Mouse (Mus musculus) neutrophil, adult 5-6 weeks (primary cell): ENCODE measurements around the gene 2310011J03Rik. TPM values are rescaled to one million over a fixed set of nuclear protein-coding genes. Genes with fewer than 3 reads are reported as not detected.

Experiments used
- ATAC-seq: fragments of 151-379, 151-347 bp; 2 replicates; pipeline ENCODE4 v1.8.0; 2017; ENCODE audit warnings: mild to moderate bottlenecking, moderate TSS enrichment; ENCODE audit not compliant: insufficient number of reproducible peaks, poor library complexity, low FRiP score, severe bottlenecking; ENCODE audit errors: extremely low read depth
- total RNA-seq: library from RNA; stranded (forward); fragments of 200-1000 nt; gene quantifications from 2 replicates; pipeline ENCODE4 v1.2.3, GENCODE M21; 2017

2310011J03Rik gene
- total RNA-seq, 1 experiment from 2014 or later: 17.5 TPM

DNA sequence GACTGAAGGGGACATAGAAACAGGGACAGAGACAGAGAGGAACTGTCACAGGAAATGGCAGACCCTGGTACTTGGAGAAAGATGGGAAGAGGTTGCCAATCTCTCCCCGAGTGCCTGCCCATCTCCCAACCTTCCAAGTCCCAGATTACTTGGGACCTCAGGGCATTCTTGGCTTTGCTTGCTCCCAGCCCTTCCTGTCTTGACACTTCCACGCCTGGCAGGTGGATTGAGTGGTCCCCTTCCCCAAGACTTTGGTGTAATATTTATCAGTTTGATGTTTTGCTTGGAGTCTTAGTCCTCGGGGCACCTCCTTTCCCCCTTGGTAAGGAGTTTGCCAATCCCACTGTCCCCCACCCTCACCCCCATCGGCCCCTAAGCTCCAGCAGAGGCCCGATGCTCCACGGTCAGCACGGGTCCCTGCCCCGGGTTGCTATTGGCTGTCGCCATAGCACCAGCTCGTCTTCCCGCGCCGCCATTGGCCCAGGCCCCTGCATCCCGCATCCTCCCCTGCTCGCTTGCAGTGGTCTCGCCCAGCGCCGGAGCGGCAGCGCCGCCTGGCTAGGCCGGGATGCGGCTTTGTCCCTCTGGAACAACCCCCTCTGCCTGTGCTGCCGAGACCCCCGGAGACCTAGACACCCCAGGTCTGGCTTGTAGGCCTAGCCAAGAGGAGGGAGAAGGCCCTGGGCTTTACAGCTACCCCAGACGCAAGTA lies 21.6 kb downstream of the 2310011J03Rik start:
- ATAC-seq: no peak

DNA sequence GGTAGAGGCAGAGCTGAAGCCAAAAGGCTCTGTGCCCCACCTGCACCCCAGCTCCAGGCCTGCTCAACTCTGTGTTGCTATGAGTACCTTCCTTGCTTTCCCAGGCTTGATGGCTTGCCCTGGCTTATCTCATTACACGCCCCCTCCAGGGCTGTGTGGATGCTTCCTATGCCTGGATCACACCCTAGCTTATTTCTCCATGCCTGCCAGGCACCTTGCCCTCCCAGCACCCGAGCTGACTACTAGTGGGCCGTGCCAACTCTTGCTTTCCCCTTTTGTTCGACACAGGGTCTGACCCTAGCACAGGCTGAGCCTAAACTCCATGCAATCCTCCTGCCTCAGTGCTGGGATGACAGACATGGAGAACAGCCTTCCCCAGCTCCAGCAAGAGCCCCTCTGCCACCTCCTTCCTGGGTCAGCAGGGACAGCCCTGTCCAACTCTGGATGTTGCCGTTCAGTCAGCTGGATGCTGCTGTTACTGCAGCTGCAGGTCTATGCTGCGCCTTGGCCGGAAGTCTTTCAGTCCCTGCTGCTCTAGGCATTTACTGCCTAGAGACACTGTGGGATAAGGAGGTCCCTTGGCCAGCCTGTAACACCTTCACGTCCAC lies 22.7 kb downstream of the 2310011J03Rik start:
- ATAC-seq: no peak

DNA sequence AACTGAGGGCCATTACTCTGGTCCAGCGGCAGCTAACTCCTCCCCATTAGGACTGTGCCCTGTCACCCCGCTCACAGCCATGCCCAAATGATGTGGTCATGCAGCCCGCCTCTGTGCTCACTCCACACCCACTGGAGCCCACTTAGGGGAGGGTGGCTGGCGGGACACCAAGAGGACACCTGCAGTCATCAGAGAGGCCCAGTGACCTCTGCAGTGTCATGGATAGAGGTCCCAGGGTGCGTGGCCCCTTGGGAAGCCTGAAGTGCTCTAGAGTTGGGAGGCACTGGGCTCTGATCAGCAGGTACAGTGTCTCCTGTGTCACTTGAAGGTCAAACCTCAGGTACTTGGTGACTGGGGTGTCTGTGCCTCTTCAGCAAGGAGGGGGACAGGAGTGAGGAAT lies 23.5 kb downstream of the 2310011J03Rik start:
- ATAC-seq: no peak

- peak; percentile 39; the same call in 1 of the 2 replicates for ATAC-seq
Observed at GRCm38 (mm10) chr10:80295618-80296425, 24.5 kb downstream of the 2310011J03Rik start, which contains the start of gene Apc2. Gene Apc2, plus strand, starts transcription at chr10:80295977.

DNA sequence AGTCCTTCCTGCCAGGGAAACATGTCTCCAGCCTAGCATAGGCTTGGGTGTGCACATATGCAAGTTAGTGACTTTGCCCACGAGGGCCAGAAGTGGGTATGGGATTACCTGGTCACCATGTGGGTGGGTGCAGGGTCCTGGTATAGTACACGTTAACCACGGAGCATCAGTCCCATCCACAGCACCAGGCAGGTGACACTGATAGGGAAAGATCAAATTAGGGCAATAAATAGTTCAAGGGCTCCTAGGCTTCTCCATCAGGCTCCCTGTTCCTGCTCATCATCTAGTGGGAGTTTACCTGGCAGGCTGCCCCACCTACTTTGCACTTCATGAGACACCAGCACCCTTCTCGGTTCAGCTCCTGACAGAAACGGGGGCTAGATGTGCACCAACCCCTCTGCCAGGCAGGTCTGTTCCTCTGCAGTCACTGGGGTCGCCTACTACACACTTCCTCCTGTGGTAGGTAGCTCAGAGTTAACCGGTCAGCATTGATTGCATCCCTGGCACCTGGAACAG lies 25.5 kb downstream of the 2310011J03Rik start:
- ATAC-seq: no peak

GRCm38 (mm10) chr10:80294311-80294710 lies 26.0 kb downstream of the 2310011J03Rik start:
- no peak for ATAC-seq

DNA sequence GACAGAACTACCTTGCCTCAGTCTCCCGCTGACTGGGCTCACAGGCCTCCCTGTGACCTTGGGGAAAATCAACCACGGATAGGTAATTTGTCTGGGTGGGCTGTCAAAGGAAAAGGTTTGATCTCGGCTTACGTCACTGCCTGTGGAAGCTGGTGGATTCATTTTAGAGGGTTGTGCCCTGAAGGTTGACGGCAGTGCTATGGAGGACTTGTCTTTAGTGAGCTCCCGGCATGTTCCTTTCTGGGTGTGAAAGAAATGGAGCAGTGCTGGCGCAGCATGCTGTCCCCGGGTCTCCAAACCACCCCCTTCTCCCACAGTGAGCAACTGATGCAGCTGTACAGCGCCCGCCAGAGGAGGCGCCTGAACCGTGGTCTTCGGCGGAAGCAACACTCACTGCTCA lies 27.0 kb downstream of the 2310011J03Rik start:
- no peak for ATAC-seq

DNA sequence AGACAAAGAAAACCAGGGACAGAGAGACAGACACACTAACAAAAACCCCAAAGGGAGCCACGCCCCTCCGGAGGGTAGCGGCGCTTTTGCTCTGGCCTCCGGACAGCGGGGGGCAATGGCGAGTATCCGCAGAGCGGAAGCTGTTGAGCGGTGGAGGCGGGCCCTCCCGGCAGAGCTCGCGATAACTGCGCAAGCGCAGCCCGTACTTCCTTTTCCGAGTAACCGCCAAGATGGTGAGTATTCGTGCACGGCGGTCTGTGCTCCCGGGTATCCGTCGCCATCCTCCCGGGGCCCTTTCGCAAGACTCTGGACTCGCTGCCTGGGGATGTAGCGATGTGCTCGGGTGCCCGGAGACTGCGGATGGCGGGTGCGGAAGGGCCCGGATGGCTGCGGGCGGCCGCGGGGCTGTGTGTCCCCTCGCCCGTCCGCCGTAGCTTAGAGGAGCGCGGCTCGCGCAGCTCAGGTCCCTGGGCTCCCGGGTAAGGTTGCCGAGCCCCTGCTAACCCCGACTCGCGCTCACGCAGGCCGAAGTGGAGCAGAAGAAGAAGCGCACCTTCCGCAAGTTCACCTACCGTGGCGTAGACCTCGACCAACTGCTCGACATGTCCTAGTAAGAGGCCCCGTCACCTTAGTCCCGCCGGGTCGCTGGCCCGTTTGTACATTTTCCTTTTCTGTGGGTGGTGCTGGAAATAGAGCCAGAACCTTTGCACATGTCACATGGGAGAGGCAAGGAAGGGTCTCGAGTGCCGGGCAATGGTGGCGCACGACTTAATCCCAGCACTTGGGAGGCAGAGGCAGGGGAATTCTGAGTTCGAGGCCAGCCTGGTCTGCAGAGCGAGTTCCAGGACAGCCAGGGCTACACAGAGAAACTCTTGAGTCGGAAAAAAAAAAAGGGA lies 27.8 kb downstream of the 2310011J03Rik start, which contains the start of gene Rps15:
Gene Rps15, plus strand, starts transcription at position 203 of the 896 bp plus-strand sequence.
- ATAC-seq: peak; percentile 91

DNA sequence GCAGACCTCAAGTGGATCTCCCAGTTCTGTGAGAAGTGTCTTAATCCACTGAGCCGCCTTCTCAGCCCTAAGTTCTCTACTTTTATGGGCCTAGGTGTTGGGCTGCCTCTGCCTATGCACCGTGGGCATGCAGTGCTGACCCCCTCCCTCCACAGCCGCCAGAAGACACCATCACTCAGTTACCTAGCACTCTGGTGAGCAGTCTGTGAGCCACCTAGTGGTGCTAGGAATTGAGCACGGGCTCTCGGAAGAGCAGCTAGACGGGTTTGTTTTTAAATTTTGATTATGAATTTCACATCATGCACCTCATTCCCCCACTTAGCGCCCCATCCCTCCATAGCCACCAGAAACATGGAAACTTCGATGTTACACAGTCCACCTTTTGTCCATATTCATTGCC lies 31.7 kb downstream of the 2310011J03Rik start:
- no peak for ATAC-seq

GRCm38 (mm10) chr10:80288097-80288496 lies 32.2 kb downstream of the 2310011J03Rik start:
- no peak for ATAC-seq

DNA sequence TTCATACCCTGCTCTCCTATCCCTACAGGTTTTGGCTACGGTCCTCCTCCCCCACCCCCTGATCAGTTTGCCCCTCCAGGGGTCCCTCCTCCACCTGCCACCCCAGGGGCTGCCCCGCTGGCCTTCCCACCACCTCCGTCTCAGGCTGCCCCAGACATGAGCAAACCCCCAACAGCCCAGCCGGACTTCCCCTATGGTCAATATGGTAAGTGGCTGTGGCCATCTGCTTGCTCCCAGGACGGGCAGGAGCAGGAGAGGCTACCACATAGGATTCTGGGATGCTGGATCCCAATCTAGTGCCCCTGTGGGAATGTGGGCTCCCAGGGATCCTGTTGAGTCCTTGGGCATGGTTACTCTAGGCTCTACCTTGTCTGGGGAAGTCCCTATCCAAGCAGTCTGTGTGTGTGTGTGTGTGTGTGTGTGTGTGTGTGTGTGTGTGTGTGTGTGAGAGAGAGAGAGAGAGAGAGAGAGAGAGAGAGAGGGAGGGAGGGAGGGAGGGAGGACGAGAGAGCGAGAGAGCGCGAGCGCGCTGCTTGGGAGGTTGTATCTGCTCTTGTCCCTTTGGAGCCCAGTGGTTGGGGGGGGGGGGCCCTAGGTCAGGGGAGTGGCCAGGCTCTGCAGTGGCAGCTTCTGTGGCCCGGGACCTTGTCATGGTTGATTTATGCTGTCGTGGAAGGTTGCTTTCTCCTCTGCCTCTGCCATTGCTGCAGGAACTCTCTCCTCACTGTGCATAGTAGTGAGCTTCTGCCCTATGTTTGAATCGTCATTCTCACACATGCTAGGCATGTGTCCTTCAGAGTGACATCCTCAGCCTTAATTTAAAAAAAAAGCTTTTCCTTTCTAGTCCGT lies 34.9 kb downstream of the 2310011J03Rik start:
- ATAC-seq: no peak

GRCm38 (mm10) chr10:80282481-80283441 lies 37.6 kb downstream of the 2310011J03Rik start:
- no peak for ATAC-seq

DNA sequence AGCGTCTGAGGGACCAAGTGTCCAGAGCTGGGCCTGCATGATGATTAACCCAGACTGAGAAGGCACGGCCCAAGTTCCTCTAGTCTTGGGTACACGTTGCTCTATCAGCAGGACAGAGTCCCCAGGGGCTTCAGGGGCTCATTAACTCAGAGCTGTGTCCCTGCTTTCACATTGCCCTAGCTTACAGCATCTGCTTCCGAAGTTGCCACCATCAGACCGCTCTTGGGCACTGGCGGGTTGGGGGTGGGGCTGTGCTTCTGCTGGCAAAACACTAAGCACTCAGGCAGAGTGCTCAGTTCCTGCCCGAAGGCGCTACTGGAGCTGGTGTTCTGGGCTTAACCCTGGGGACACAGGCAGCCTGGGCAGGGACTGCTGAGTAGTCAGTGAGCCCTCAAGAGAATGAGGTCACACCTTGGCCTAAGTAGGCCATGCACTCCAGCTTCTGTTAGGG lies 38.4 kb downstream of the 2310011J03Rik start:
- no peak for ATAC-seq

- ATAC-seq: no peak
Observed at GRCm38 (mm10) chr10:80281304-80281703, 39.0 kb downstream of the 2310011J03Rik start.

DNA sequence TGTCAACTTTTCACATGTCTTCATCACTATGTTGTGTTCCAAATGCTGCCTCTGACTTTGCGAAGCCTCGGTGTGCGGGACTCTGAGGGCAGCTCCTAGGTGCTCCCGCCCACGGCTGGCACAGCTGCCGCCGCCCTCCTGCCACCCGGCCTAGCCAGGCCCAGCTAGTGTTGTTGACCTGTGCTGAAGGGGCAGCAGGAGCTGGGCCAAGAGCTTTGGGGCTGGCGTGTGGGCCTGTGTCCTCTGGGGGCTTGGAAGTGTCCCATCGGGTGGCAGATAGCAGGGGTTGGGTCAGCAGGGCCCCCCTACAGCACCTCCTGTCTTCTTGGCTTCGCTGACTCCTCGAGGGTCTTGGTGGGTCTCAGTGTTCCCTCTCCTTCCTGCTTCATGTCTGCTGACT lies 41.1 kb downstream of the 2310011J03Rik start:
- no peak for ATAC-seq

- no peak for ATAC-seq
Observed at GRCm38 (mm10) chr10:80278390-80278789, 41.9 kb downstream of the 2310011J03Rik start.

- ATAC-seq: no peak
Observed at GRCm38 (mm10) chr10:80276238-80276637, 44.1 kb downstream of the 2310011J03Rik start.
